Mouse (Mus musculus): Measurements from ENCODE around the gene Ccser1. TPM values are rescaled to one million over a fixed set of nuclear protein-coding genes. Genes with fewer than 3 reads are reported as not detected.

Ccser1 gene
- polyA plus RNA-seq, 1 experiment from 2014 or later, result 16.2 TPM

DNA sequence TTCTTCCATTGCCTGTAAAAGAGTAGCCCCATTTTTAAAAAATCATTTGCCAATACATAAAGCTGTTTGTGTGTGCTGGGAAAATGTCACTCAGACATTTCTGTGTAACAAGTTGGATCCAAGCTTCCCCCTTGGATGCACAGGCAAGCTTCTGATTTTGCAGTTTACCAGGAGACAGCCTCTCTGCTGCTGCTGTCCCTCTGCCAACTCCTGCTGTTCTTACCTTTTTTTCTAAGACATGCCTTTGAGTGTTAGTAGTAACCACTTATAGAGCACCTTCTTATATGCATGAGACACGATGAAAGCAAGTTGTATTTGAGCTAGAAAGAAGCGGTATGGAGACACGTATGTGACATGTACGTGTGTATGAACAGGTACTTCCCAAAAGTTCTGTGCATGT is 120.3 kb downstream of the Ccser1 start:
- no peak overlapping the region for H3K9ac ChIP-seq (ENCODE audit: low read depth, low read length)
- no peaks in the 10 kb centered on the region for H3K9me3 ChIP-seq (ENCODE audit: control insufficient read depth, low read length)
- no peak overlapping the region for H3K4me2 ChIP-seq (replicated peaks; ENCODE audit: low read depth, low read length)
- H3K27ac ChIP-seq (ENCODE audit: low read depth, low read length), result no peak overlapping the region
- H3K4me1 ChIP-seq (ENCODE audit: control insufficient read depth, insufficient read depth, low read length), result peaks cover 6% of the 10 kb centered on the region; the same call in 1 of the 2 replicates
- no peak for ATAC-seq (ENCODE audit: low FRiP score, low TSS enrichment)
- no peaks in the 10 kb centered on the region for H3K27me3 ChIP-seq (ENCODE audit: control insufficient read depth, insufficient read depth, low read length)
- H3K36me3 ChIP-seq (ENCODE audit: control insufficient read depth, insufficient read depth, low read length), result no peaks in the 10 kb centered on the region
- no peak overlapping the region for H3K4me3 ChIP-seq (ENCODE audit: low read length)
- WGBS, result 92% methylated on average over 4 of the region's 4 CpGs

DNA sequence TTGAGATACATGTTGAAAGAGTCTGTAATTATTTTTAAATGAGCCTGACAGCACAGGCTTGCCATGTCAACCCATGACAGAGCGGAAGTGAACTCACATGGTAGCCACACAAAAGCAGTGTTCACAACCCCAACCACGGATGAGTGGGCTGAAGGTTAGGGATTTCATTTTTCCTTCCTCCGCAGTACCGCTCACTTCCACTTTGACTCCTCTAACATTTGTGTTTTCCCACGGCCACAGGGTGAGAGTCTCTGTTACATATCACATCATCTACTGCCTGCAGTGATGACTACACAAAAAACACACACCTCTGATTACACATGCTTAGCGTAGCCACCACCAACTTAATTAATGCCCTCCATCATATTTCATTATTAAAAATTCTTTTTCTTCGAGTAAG is 120.9 kb downstream of the Ccser1 start:
- 0 out of 2 replicates have a peak, but pooled peaks have one; percentile 24 for ATAC-seq (ENCODE audit: low FRiP score, low TSS enrichment)
- Histone ChIP-seq H3K27ac (ENCODE audit: low read depth, low read length) (no peak overlapping the region), H3K36me3 (ENCODE audit: control insufficient read depth, insufficient read depth, low read length) (no peaks in the 10 kb centered on the region), H3K4me3 (ENCODE audit: low read length) (no peak overlapping the region), H3K4me2 (replicated peaks; ENCODE audit: low read depth, low read length) (no peak overlapping the region), H3K27me3 (ENCODE audit: control insufficient read depth, insufficient read depth, low read length) (no peaks in the 10 kb centered on the region), H3K4me1 (ENCODE audit: control insufficient read depth, insufficient read depth, low read length) (peaks cover 4% of the 10 kb centered on the region; the same call in 1 of the 2 replicates), H3K9ac (ENCODE audit: low read depth, low read length) (no peak overlapping the region), H3K9me3 (ENCODE audit: control insufficient read depth, low read length) (no peaks in the 10 kb centered on the region)
- 62% methylated on average over 7 of the region's 7 CpGs for WGBS

DNA sequence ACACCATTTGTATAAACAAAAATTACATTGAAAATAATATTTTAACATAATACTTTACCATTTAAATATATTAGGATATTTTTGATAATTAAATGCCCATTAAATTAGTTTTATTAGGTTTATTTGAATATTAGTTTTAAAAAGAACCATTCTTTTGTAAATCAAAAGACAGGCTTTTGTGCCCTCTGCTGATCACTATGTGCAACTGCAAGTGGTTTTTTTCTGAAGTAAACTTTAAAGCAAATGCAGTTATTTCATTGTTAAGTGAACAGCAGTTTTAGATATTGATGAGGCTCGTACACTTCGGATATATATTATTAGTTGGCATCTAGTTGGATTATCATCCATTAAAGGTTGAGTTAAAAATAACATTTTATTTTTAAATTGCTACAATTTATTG is 121.5 kb downstream of the Ccser1 start:
- H3K36me3 ChIP-seq (ENCODE audit: control insufficient read depth, insufficient read depth, low read length), result no peaks in the 10 kb centered on the region
- no peaks in the 10 kb centered on the region for H3K4me1 ChIP-seq (ENCODE audit: control insufficient read depth, insufficient read depth, low read length)
- H3K4me2 ChIP-seq (replicated peaks; ENCODE audit: low read depth, low read length), result no peak overlapping the region
- H3K27ac ChIP-seq (ENCODE audit: low read depth, low read length), result no peak overlapping the region
- no peak for ATAC-seq (ENCODE audit: low FRiP score, low TSS enrichment)
- H3K9me3 ChIP-seq (ENCODE audit: control insufficient read depth, low read length), result no peaks in the 10 kb centered on the region
- H3K9ac ChIP-seq (ENCODE audit: low read depth, low read length), result no peak overlapping the region
- H3K4me3 ChIP-seq (ENCODE audit: low read length), result no peak overlapping the region
- no peaks in the 10 kb centered on the region for H3K27me3 ChIP-seq (ENCODE audit: control insufficient read depth, insufficient read depth, low read length)
- 27% methylated on average over 2 of the region's 2 CpGs for WGBS

DNA sequence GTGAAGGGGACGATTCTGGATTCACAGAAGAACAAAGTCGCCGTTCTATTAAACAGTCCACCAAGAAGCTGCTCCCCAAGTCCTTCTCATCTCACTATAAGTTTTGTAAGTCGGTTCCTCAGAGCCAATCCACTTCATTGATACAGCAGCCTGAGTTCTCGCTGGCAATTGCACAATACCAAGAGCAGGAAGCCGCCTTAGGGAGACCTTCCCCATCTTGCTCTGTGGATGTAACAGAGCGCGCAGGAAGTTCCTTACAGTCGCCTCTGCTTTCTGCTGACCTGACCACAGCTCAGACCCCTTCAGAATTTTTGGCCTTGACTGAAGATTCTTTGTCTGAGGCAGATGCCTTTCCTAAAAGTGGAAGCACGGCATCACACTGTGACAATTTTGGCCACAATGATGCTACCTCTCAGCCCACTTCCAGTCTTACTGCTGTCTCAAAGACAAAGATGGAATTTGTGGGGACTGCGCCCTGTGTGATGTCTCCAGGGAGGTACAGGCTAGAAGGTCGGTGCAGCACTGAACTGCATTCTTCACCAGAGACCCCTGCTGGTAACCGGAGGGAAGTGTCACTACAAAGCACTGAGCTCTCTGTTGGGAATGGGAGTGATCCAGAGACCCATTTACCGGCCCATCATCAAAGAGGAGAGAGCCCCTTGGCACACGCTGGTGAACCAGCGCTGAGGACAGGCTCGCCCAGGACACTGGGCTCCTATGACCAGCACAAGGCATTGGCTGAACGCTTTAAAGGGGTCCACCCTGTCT is 131.4 kb downstream of the Ccser1 start:
- no peak overlapping the region for H3K4me3 ChIP-seq (ENCODE audit: low read length)
- no peak overlapping the region for H3K27ac ChIP-seq (ENCODE audit: low read depth, low read length)
- H3K9me3 ChIP-seq (ENCODE audit: control insufficient read depth, low read length), result no peaks in the 10 kb centered on the region
- no peak overlapping the region for H3K4me2 ChIP-seq (replicated peaks; ENCODE audit: low read depth, low read length)
- no peak; the same call in 1 of the 2 replicates for ATAC-seq (ENCODE audit: low FRiP score, low TSS enrichment)
- H3K4me1 ChIP-seq (ENCODE audit: control insufficient read depth, insufficient read depth, low read length), result no peaks in the 10 kb centered on the region
- H3K36me3 ChIP-seq (ENCODE audit: control insufficient read depth, insufficient read depth, low read length), result no peaks in the 10 kb centered on the region; the same call in 1 of the 2 replicates
- WGBS, result 86% methylated on average over 18 of the region's 18 CpGs
- H3K9ac ChIP-seq (ENCODE audit: low read depth, low read length), result no peak overlapping the region
- no peaks in the 10 kb centered on the region for H3K27me3 ChIP-seq (ENCODE audit: control insufficient read depth, insufficient read depth, low read length)

DNA sequence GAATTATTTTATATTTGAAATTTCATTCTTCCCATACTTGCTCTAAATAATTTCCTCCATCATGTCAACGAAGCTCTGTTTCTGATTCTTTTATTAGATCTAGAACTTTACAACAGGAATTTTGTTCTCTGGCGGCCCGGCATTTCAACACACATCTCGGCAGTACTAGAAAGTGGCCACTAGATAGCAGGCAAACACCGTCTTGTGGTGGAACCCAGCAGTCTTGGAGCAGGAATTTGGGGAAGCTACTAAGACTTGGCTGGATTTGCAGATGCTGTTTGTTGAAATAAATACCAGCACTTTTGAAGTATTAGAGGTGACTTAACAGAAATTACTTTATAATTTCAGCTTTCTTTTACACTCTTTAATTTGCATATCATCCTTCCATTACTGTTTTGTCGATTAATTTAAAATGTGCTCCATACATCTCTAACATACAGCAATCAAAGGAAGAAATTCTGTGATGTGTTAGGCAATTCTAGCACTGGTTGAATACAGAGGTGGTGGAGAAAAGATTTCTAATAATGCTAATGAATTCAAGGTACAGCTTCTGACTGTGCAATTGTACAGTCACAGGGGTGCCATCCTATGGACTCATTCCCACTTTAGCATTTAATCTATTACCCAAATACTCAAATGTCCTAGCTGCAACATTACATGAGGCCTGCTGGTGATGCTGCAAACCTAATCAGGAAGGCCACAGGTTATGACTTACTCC is 135.9 kb downstream of the Ccser1 start:
- 22% methylated on average over 6 of the region's 6 CpGs for WGBS
- no peaks in the 10 kb centered on the region for H3K27me3 ChIP-seq (ENCODE audit: control insufficient read depth, insufficient read depth, low read length)
- ATAC-seq (ENCODE audit: low FRiP score, low TSS enrichment), result peak; percentile 62; the same call in 1 of the 2 replicates
- H3K9me3 ChIP-seq (ENCODE audit: control insufficient read depth, low read length), result no peaks in the 10 kb centered on the region
- H3K27ac ChIP-seq (ENCODE audit: low read depth, low read length), result no peak overlapping the region
- no peaks in the 10 kb centered on the region; the same call in 1 of the 2 replicates for H3K36me3 ChIP-seq (ENCODE audit: control insufficient read depth, insufficient read depth, low read length)
- no peak overlapping the region for H3K4me2 ChIP-seq (replicated peaks; ENCODE audit: low read depth, low read length)
- H3K9ac ChIP-seq (ENCODE audit: low read depth, low read length), result no peak overlapping the region
- H3K4me1 ChIP-seq (ENCODE audit: control insufficient read depth, insufficient read depth, low read length), result no peaks in the 10 kb centered on the region
- H3K4me3 ChIP-seq (ENCODE audit: low read length), result no peak overlapping the region

DNA sequence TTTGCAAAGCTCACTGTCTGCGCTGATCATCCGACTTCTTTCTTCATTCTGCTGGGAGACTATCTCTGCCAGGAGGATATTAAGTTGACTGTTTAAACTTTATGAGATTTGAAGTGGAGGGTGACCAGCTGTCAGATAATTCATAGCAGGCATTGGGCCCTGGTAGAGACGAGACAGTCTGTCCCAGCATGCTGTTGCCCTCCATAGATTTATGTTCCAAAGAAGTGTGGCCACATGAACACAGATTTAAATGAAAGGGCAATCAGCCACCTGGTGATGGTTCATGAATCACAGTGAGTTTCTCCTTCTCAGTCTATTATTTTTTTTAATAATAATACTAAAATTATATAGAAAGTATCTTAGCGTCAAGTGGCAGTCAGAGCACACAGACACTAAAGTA is 140.7 kb downstream of the Ccser1 start:
- ATAC-seq (ENCODE audit: low FRiP score, low TSS enrichment), result no peak
- no peak overlapping the region for H3K9ac ChIP-seq (ENCODE audit: low read depth, low read length)
- H3K9me3 ChIP-seq (ENCODE audit: control insufficient read depth, low read length), result no peaks in the 10 kb centered on the region
- no peaks in the 10 kb centered on the region for H3K4me1 ChIP-seq (ENCODE audit: control insufficient read depth, insufficient read depth, low read length)
- H3K4me2 ChIP-seq (replicated peaks; ENCODE audit: low read depth, low read length), result no peak overlapping the region
- no peak overlapping the region for H3K27ac ChIP-seq (ENCODE audit: low read depth, low read length)
- H3K4me3 ChIP-seq (ENCODE audit: low read length), result no peak overlapping the region
- H3K27me3 ChIP-seq (ENCODE audit: control insufficient read depth, insufficient read depth, low read length), result no peaks in the 10 kb centered on the region
- WGBS, result 59% methylated on average over 4 of the region's 4 CpGs
- no peaks in the 10 kb centered on the region for H3K36me3 ChIP-seq (ENCODE audit: control insufficient read depth, insufficient read depth, low read length)

DNA sequence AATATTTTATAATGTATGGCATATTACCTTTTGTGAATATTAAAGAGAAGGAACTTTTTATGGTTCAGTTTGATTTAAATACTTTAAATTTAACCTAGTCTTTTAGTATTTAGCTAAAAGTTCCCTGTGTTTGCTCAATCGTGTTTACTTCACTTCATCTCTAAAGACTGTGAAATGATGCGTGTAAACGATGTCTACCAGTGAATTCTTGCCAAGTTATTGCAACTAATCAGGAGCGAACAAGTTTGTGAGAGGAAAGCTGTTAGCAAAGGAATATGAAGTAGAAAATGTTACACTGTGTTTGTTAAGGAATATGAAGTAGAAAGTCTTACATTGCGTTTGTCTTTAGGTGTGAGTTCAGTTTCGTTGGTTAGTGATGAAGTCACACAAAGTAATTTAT is 142.2 kb downstream of the Ccser1 start:
- H3K36me3 ChIP-seq (ENCODE audit: control insufficient read depth, insufficient read depth, low read length), result no peaks in the 10 kb centered on the region
- no peak for ATAC-seq (ENCODE audit: low FRiP score, low TSS enrichment)
- H3K27me3 ChIP-seq (ENCODE audit: control insufficient read depth, insufficient read depth, low read length), result no peaks in the 10 kb centered on the region
- H3K9ac ChIP-seq (ENCODE audit: low read depth, low read length), result no peak overlapping the region
- WGBS, result 89% methylated on average over 6 of the region's 6 CpGs
- H3K27ac ChIP-seq (ENCODE audit: low read depth, low read length), result no peak overlapping the region
- H3K9me3 ChIP-seq (ENCODE audit: control insufficient read depth, low read length), result no peaks in the 10 kb centered on the region
- H3K4me2 ChIP-seq (replicated peaks; ENCODE audit: low read depth, low read length), result no peak overlapping the region
- no peak overlapping the region for H3K4me3 ChIP-seq (ENCODE audit: low read length)
- H3K4me1 ChIP-seq (ENCODE audit: control insufficient read depth, insufficient read depth, low read length), result no peaks in the 10 kb centered on the region

DNA sequence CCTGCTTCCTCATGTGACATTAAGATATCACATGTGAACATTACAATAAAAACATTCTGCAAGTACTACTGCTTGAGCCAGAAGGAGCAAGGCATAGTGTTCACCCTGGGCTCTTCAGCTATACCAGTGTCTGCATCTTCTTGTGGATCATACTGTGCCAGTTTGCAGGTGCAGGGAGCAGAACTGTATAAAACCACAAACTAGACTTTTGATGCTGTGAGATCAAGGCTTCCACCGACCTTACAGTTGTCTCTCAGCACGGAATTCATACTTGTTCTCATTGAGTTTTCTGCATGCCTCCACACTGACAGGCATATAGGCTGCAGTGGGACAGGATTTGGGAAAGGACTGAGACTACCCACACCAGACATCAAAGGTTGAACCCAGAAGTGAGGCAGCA is 146.0 kb downstream of the Ccser1 start:
- Histone ChIP-seq H3K4me3 (ENCODE audit: low read length) (no peak overlapping the region), H3K27me3 (ENCODE audit: control insufficient read depth, insufficient read depth, low read length) (no peaks in the 10 kb centered on the region), H3K36me3 (ENCODE audit: control insufficient read depth, insufficient read depth, low read length) (no peaks in the 10 kb centered on the region), H3K9ac (ENCODE audit: low read depth, low read length) (no peak overlapping the region), H3K27ac (ENCODE audit: low read depth, low read length) (no peak overlapping the region), H3K4me1 (ENCODE audit: control insufficient read depth, insufficient read depth, low read length) (no peaks in the 10 kb centered on the region), H3K9me3 (ENCODE audit: control insufficient read depth, low read length) (no peaks in the 10 kb centered on the region), H3K4me2 (replicated peaks; ENCODE audit: low read depth, low read length) (no peak overlapping the region)
- 86% methylated on average over 2 of the region's 2 CpGs for WGBS
- ATAC-seq (ENCODE audit: low FRiP score, low TSS enrichment), result no peak

DNA sequence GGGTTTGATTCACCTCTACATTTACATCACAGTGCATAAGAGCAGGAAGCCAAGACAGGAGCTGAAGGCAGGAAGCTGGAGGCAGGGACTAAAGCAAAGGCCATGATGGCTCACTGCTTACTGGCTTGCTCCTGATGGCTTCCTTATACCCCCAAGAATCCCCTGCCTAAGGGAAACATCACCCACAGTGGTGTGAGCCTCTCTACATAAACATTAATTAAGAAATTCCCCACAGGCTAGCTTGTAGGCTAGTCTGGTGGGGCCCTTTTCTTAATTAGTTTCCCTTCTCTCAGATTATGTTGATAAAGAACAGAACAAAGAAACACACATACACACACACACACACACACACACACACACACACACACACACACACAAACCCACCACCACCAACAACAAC is 148.9 kb downstream of the Ccser1 start:
- H3K4me2 ChIP-seq (replicated peaks; ENCODE audit: low read depth, low read length), result no peak overlapping the region
- H3K4me3 ChIP-seq (ENCODE audit: low read length), result no peak overlapping the region
- H3K27ac ChIP-seq (ENCODE audit: low read depth, low read length), result no peak overlapping the region
- no peaks in the 10 kb centered on the region for H3K4me1 ChIP-seq (ENCODE audit: control insufficient read depth, insufficient read depth, low read length)
- H3K27me3 ChIP-seq (ENCODE audit: control insufficient read depth, insufficient read depth, low read length), result no peaks in the 10 kb centered on the region
- H3K36me3 ChIP-seq (ENCODE audit: control insufficient read depth, insufficient read depth, low read length), result no peaks in the 10 kb centered on the region
- no peak overlapping the region for H3K9ac ChIP-seq (ENCODE audit: low read depth, low read length)
- ATAC-seq (ENCODE audit: low FRiP score, low TSS enrichment), result no peak
- no peaks in the 10 kb centered on the region for H3K9me3 ChIP-seq (ENCODE audit: control insufficient read depth, low read length)

All from kidney, embryonic 14.5 days (tissue).